ENCODE assay signal across 9 mouse cellular contexts in the genomic region with DNA sequence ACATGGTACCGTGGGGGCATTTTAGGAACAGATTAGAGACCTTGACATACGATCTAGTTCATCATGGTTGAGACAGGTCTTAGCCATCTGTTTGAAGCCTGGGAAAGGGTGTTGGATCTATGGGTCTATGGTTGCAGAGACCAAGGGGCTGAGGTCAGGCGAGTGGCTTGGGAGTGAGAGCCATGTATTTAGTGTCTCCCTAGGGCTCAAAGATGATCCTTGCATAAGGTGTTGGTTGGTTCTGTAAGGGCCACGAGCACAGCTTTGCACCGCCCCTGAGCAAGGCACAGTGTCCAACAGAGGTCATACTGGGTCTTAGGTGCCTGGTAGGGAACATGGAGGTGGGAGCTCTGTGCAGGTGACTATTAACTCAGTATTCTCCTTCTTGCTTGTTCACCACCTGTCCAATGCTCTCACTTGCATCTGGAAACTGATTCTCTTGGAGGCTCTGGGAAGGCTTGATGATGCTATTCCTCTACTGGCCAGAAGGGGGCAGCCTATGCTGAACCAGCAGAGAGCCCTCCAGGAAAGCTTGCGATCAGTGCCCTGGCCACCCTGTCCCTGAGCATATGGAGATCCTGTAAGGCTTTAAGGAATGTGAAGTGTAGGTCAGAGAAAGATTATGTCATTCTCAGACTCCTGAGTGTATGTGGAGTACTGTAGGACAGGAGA. TPM values are rescaled to one million over a fixed set of nuclear protein-coding genes. Genes with fewer than 3 reads are reported as not detected.
DNase-seq lines count a peak whose midpoint lies in the region; ATAC-seq and TF ChIP-seq lines count a peak whose summit lies in the region.
"Had no signal": no experiment of that assay in that cellular context is flagged by ENCODE, and none has a peak within 500 bp of the region (broad histone marks: within the 10 kb centered on the region; RNA-seq: fewer than 3 reads in every experiment).

No protein-coding gene starts in this region.

- intact Hi-C loops in heart, postnatal 10 days (cut with DNase I), result loop anchor here (1.0 to 5.0 kb wide), 2 partner anchors 152 to 219 kb away; no protein-coding TSS in a partner anchor

- H3K36me3 ChIP-seq in forebrain, embryonic 11.5 days (ENCODE audit: control insufficient read depth, insufficient read depth, low read length), result no peaks in the 10 kb centered on the region
- H3K36me3 ChIP-seq in liver, embryonic 14.5 days (replicated peaks; ENCODE audit: control insufficient read depth, insufficient read depth, low read depth), result no peaks in the 10 kb centered on the region
- no peaks in the 10 kb centered on the region for H3K36me3 ChIP-seq in neural tube, embryonic 15.5 days

- no peak overlapping the region; the same call in 1 of the 2 replicates for H3K9ac ChIP-seq in forebrain, embryonic 11.5 days (ENCODE audit: low read length)
- H3K9ac ChIP-seq in liver, embryonic 14.5 days (replicated peaks), result no peak overlapping the region
- no peak overlapping the region for H3K9ac ChIP-seq in neural tube, embryonic 15.5 days (replicated peaks)

- WGBS in forebrain, embryonic 11.5 days, result 53% methylated on average over 6 of the region's 6 CpGs
- 39% methylated on average over 6 of the region's 6 CpGs for WGBS in liver, embryonic 14.5 days (ENCODE audit: insufficient replicate concordance)
- 56% methylated on average over 6 of the region's 6 CpGs for WGBS in neural tube, embryonic 15.5 days

- ATAC-seq in forebrain, embryonic 11.5 days (replicated peaks; ENCODE audit: low FRiP score), result 0 out of 2 replicates have a peak, but pooled peaks have one; percentile 3
- no peak for ATAC-seq in liver, embryonic 14.5 days (ENCODE audit: insufficient read depth)
- peak; percentile 2; the same call in 1 of the 2 replicates for ATAC-seq in neural tube, embryonic 15.5 days (ENCODE audit: low FRiP score)
- ATAC-seq in inflammation-experienced regulatory T-cells, adult 6 months, result no peak

- H3K4me2 ChIP-seq in forebrain, embryonic 11.5 days (ENCODE audit: low read depth, low read length, severe bottlenecking), result peak overlapping the region; percentile 73; the same call in 1 of the 2 replicates
- H3K4me2 ChIP-seq in liver, embryonic 14.5 days (ENCODE audit: low read depth), result no peak overlapping the region
- peak overlapping the region; percentile 85 for H3K4me2 ChIP-seq in neural tube, embryonic 15.5 days

- H3K4me1 ChIP-seq in forebrain, embryonic 11.5 days (replicated peaks; ENCODE audit: control insufficient read depth, insufficient read depth, low read length), result peaks cover 5% of the 10 kb centered on the region; the same call in 1 of the 2 replicates
- no peaks in the 10 kb centered on the region for H3K4me1 ChIP-seq in liver, embryonic 14.5 days (replicated peaks; ENCODE audit: control insufficient read depth in 2 of 2, insufficient read depth in 2 of 2, low read length in 1 of 2)
- H3K4me1 ChIP-seq in neural tube, embryonic 15.5 days, result peaks cover 16% of the 10 kb centered on the region

- H3K4me3 ChIP-seq in forebrain, embryonic 11.5 days (ENCODE audit: low read depth, low read length), result 0 out of 2 replicates have a peak overlapping the region, but pooled peaks have one; percentile 33
- no peak overlapping the region for H3K4me3 ChIP-seq in liver, embryonic 14.5 days (ENCODE audit: insufficient read depth in 1 of 2, low read depth in 2 of 2, low read length in 2 of 2)
- H3K4me3 ChIP-seq in neural tube, embryonic 15.5 days (replicated peaks), result no peak overlapping the region; the same call in 1 of the 2 replicates
- H3K4me3 ChIP-seq: megakaryocyte, embryonic 14.5 days had no signal

- no peak for TF ChIP-seq EP300 in liver, embryonic 14.5 days (IDR thresholded peaks at IDR 0.05; ENCODE audit: low read depth)

- H3K27me3 ChIP-seq in forebrain, embryonic 11.5 days (ENCODE audit: control insufficient read depth, insufficient read depth, low read length), result peaks cover 2% of the 10 kb centered on the region; the same call in 1 of the 2 replicates
- no peaks in the 10 kb centered on the region; the same call in 1 of the 2 replicates for H3K27me3 ChIP-seq in liver, embryonic 14.5 days (ENCODE audit: control insufficient read depth, insufficient read depth, low read length)
- H3K27me3 ChIP-seq in neural tube, embryonic 15.5 days (replicated peaks), result no peaks in the 10 kb centered on the region; the same call in 1 of the 2 replicates

- peak; percentile 81 for DNase-seq in MN1 (ENCODE audit: low spot score)
- DNase-seq in c-Kit-positive CD71-positive TER-119-negative erythroid progenitor cells, embryonic 14.5 days (ENCODE audit: low read depth), result peak; percentile 11
- peak; percentile 76 for DNase-seq in forebrain, embryonic 11.5 days (ENCODE audit: low spot score)
- peak; percentile 84 to 88 for DNase-seq in heart, postnatal 10 days
- DNase-seq in kidney, postnatal 36 days, result peak; percentile 47 to 81
- DNase-seq in liver, embryonic 14.5 days (ENCODE audit: low read depth in 3 of 3, low spot score in 3 of 3), result peak in 1 of 3 experiments; percentile 12

- H3K27ac ChIP-seq in forebrain, embryonic 11.5 days (ENCODE audit: low read depth, low read length), result no peak overlapping the region
- no peak overlapping the region for H3K27ac ChIP-seq in liver, embryonic 14.5 days
- H3K27ac ChIP-seq in neural tube, embryonic 15.5 days (replicated peaks), result peak overlapping the region; percentile 61; the same call in 1 of the 2 replicates

- H3K9me3 ChIP-seq in forebrain, embryonic 11.5 days (ENCODE audit: control insufficient read depth, low read length), result no peaks in the 10 kb centered on the region
- no peaks in the 10 kb centered on the region for H3K9me3 ChIP-seq in liver, embryonic 14.5 days (ENCODE audit: control insufficient read depth, low read length)
- no peaks in the 10 kb centered on the region for H3K9me3 ChIP-seq in neural tube, embryonic 15.5 days (replicated peaks)
- H3K9me3 ChIP-seq: megakaryocyte, embryonic 14.5 days had no signal

- TF ChIP-seq CTCF in liver, embryonic 14.5 days (IDR thresholded peaks at IDR 0.05; ENCODE audit: low read depth), result peak; percentile 89

RNA-seq across cellular contexts. Expression of gene Eln, which starts 1.0 kb away (rescaled TPM):
- polyA plus RNA-seq in forebrain, embryonic 11.5 days (2014; fragmentation: Nextera tagmentation; extraction: Ambion mirVana), result 1.3 and 2.2 TPM in 2 replicates
- total RNA-seq in heart, postnatal 10 days (2021), result 100 to 1,000 TPM; 610 to 981 TPM
- 3.5 and 3.6 TPM in 2 replicates for polyA plus RNA-seq in liver, embryonic 14.5 days (2012; rRNA removed)
- 1.7 and 2.1 TPM in 2 replicates for polyA plus RNA-seq in liver, embryonic 14.5 days (2014; fragmentation: Nextera tagmentation; extraction: Ambion mirVana)
- polyA plus RNA-seq in neural tube, embryonic 15.5 days (2015; fragmentation: Nextera tagmentation; extraction: Ambion mirVana), result 25.8 and 51.6 TPM in 2 replicates
- under 1 TPM in 1 of 3 experiments, not detected in 2; 0.19 TPM for polyA plus RNA-seq in inflammation-experienced regulatory T-cells, adult 6 months (2017; shearing (Covaris generic))

RNA-seq across cellular contexts. Expression of gene Limk1, which starts 59.7 kb away (rescaled TPM):
- polyA plus RNA-seq in forebrain, embryonic 11.5 days (2014; fragmentation: Nextera tagmentation; extraction: Ambion mirVana), result 11.2 and 11.8 TPM in 2 replicates
- 10 to 100 TPM; 10.0 to 11.4 TPM for total RNA-seq in heart, postnatal 10 days (2021)
- 1.9 and 2.2 TPM in 2 replicates for polyA plus RNA-seq in liver, embryonic 14.5 days (2012; rRNA removed)
- 0.89 and 0.92 TPM in 2 replicates for polyA plus RNA-seq in liver, embryonic 14.5 days (2014; fragmentation: Nextera tagmentation; extraction: Ambion mirVana)
- polyA plus RNA-seq in neural tube, embryonic 15.5 days (2015; fragmentation: Nextera tagmentation; extraction: Ambion mirVana), result 22.7 and 27.1 TPM in 2 replicates
- polyA plus RNA-seq in inflammation-experienced regulatory T-cells, adult 6 months (2017; shearing (Covaris generic)), result 1 to 10 TPM; 4.4 to 8.4 (median 7.1) TPM

Comparison
In these comparisons a context has a peak if more than half of its experiments do, and no peak if none do; other contexts are left out.
1. ATAC-seq: peak in forebrain, embryonic 11.5 days (single experiment) and neural tube, embryonic 15.5 days (single experiment); none in liver, embryonic 14.5 days (single experiment) and inflammation-experienced regulatory T-cells, adult 6 months (single experiment).